Mouse (Mus musculus) megakaryocyte, embryonic 14.5 days (primary cell): ENCODE data around the gene Oas1e.

Experiments used
- FLI1 ChIP-seq: IDR thresholded peaks from 2 replicates; pipeline ENCODE4 v1.6.1; 2012; ENCODE audit warnings: low read length, inconsistent platforms, mixed read lengths
- GATA1 ChIP-seq: IDR thresholded peaks from 3 replicates; pipeline ENCODE4 v1.6.1; 2012; ENCODE audit warnings: mixed read lengths, low read length, inconsistent platforms, borderline replicate concordance

DNA sequence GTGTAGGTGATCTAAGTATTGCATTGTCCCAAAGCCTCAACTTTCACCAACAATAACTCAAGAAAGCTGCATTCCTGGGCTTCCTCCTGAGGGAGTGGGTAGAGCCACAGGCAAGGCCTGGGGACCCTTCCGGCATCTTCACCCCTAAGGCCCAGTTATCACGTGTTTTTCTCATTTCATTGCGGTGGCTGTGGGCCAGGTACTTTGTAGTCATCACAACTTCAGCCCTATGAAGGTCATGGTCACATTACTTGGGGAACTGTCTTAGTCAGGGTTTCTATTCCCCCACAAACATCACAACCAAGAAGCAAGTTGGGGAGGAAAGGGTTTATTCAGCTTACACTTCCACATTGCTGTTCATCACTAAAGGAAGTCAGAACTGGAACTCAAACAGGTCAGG lies 42.5 kb downstream of the Oas1e start:
- TF ChIP-seq FLI1 (no peak), GATA1 (no peak)
